Mouse (Mus musculus): ENCODE data around the gene Il1rapl1. TPM values are rescaled to one million over a fixed set of nuclear protein-coding genes. Genes with fewer than 3 reads are reported as not detected.

Gene Il1rapl1
- polyA plus RNA-seq, 1 experiment from 2014 or later = 0.19 TPM

DNA sequence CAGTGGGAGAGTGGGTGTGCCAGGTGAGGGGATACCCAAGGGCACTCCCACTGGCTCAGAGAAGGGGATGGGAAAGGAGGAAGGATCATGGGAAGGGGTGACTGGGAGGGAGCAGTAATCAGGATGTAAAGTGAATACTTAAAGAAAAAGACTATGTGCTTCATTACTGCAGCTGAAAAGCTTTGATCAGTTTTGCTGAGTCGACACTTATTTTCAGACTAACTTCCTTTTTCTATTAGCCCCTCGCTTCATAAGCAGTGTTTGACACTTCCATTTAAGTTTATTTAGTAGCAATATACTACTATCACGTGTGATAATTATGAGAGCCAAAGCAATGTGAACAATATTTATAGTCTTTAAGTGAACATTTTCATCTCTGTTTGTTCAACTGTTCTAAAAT, 1307.2 kb downstream of the Il1rapl1 start:
- no peak overlapping the region for H3K4me3 ChIP-seq (ENCODE audit: low read depth, low read length)
- H3K9ac ChIP-seq (ENCODE audit: low read length) = no peak overlapping the region
- H3K36me3 ChIP-seq (ENCODE audit: control insufficient read depth, insufficient read depth, low read length) = no peaks in the 10 kb centered on the region
- DNase-seq (ENCODE audit: low spot score) (no peak), ATAC-seq (ENCODE audit: low FRiP score, low TSS enrichment) (no peak)
- H3K4me2 ChIP-seq (replicated peaks; ENCODE audit: low read depth) = no peak overlapping the region
- no peaks in the 10 kb centered on the region for H3K9me3 ChIP-seq (ENCODE audit: control insufficient read depth, low read length)
- 75% methylated on average over 3 of the region's 3 CpGs for WGBS
- H3K4me1 ChIP-seq (replicated peaks; ENCODE audit: control insufficient read depth, insufficient read depth) = no peaks in the 10 kb centered on the region
- H3K27ac ChIP-seq (replicated peaks) = no peak overlapping the region
- TF ChIP-seq CTCF (IDR thresholded peaks at IDR 0.05; ENCODE audit: low read depth) (no peak), EP300 (optimal IDR thresholded peaks at IDR 0.05) (no peak)
- no peaks in the 10 kb centered on the region for H3K27me3 ChIP-seq (ENCODE audit: control insufficient read depth, insufficient read depth, low read length)

DNA sequence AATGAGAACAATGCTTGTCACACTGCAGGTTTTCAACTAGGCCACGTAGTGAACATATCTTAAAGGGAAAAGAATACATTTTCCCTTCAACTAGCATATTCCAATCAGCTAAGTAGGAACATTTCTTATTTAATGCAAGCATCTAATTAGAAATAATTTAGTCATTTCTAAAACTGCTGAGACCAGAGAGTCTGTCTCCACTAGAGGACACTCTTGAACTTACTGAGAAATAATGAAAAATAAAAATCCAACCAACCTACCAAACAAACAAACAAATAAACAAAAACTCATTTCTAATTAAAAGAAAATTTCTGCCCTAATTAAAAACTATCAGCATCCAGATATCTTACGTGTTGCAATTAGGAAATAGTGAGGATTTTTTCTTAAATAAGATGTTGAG, 1312.7 kb downstream of the Il1rapl1 start:
- 68% methylated on average over 2 of the region's 2 CpGs for WGBS
- H3K9me3 ChIP-seq (ENCODE audit: control insufficient read depth, low read length) = no peaks in the 10 kb centered on the region
- H3K27me3 ChIP-seq (ENCODE audit: control insufficient read depth, insufficient read depth, low read length) = no peaks in the 10 kb centered on the region
- no peak overlapping the region for H3K9ac ChIP-seq (ENCODE audit: low read length)
- no peak overlapping the region for H3K4me2 ChIP-seq (replicated peaks; ENCODE audit: low read depth)
- no peak overlapping the region for H3K27ac ChIP-seq (replicated peaks)
- ATAC-seq (ENCODE audit: low FRiP score, low TSS enrichment) (no peak), DNase-seq (ENCODE audit: low spot score) (no peak)
- no peaks in the 10 kb centered on the region for H3K4me1 ChIP-seq (replicated peaks; ENCODE audit: control insufficient read depth, insufficient read depth)
- TF ChIP-seq EP300 (optimal IDR thresholded peaks at IDR 0.05) (no peak), CTCF (IDR thresholded peaks at IDR 0.05; ENCODE audit: low read depth) (no peak)
- no peak overlapping the region for H3K4me3 ChIP-seq (ENCODE audit: low read depth, low read length)
- H3K36me3 ChIP-seq (ENCODE audit: control insufficient read depth, insufficient read depth, low read length) = no peaks in the 10 kb centered on the region

GRCm38 (mm10) chrX:86728803-86729202, 1386.6 kb downstream of the Il1rapl1 start:
- no peaks in the 10 kb centered on the region for H3K9me3 ChIP-seq (ENCODE audit: control insufficient read depth, low read length)
- H3K27me3 ChIP-seq (ENCODE audit: control insufficient read depth, insufficient read depth, low read length) = no peaks in the 10 kb centered on the region
- no peak overlapping the region for H3K4me3 ChIP-seq (ENCODE audit: low read depth, low read length)
- no peak for TF ChIP-seq EP300 (optimal IDR thresholded peaks at IDR 0.05)
- no peak for TF ChIP-seq CTCF (IDR thresholded peaks at IDR 0.05; ENCODE audit: low read depth)
- no peak overlapping the region for H3K9ac ChIP-seq (ENCODE audit: low read length)
- 56% methylated on average over 3 of the region's 3 CpGs for WGBS
- ATAC-seq (ENCODE audit: low FRiP score, low TSS enrichment) (no peak), DNase-seq (ENCODE audit: low spot score) (no peak)
- H3K4me2 ChIP-seq (replicated peaks; ENCODE audit: low read depth) = no peak overlapping the region
- H3K4me1 ChIP-seq (replicated peaks; ENCODE audit: control insufficient read depth, insufficient read depth) = no peaks in the 10 kb centered on the region
- H3K27ac ChIP-seq (replicated peaks) = no peak overlapping the region
- H3K36me3 ChIP-seq (ENCODE audit: control insufficient read depth, insufficient read depth, low read length) = no peaks in the 10 kb centered on the region
